In the genomic region with DNA sequence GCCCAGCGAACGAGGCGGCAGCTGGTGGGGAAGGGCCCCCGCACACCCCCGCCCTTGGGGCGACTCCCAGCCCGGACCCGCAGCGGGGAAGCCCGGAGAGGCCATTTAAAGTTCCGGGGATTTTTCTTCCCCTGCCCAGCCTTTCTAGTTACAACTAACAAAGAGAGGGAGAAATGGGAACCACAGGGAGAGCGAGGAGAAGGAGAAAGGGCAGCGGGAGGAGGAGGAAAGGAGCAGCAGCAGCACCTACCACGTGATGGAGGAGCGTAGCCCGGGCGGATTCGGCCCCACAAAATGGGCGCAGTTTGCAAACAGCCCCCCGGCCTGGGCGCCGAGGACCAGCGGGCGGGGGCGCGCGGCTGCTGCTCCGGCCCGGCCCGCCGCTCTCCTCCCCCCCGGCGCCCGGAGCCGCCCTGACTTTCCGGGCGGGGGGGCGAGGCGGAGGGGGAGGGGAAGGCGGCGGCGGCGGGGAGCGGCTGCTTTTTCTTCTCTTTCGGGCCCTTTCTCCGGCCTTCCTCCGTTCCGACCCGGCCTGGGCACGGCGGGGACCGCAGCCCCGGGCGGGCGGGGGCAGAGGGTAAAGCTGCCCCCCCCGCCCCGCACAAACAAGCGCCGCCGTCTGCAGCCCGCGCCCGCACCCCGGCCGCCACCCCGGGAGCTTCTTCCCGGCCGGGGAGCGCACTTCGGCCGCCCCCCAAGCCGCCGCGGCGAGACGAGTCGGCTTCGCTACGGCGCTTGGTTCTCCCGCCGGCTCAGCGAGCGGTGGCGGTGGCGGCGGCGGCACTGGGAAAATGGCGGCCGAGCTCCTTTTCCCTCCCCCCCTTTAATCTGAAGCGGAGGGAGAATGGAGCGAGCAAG, we compare ENCODE assay signal across 8 mouse cellular contexts. TPM values are rescaled to one million over a fixed set of nuclear protein-coding genes. Genes with fewer than 3 reads are reported as not detected.
DNase-seq lines count a peak whose midpoint lies in the region; ATAC-seq and TF ChIP-seq lines count a peak whose summit lies in the region.

No protein-coding gene starts in this region.

- intact Hi-C loops in heart, postnatal 36 days (cut with DNase I), result loop anchor here (2.0 to 5.0 kb wide), 3 partner anchors 39 to 124 kb away; no protein-coding TSS in a partner anchor

- H3K27ac ChIP-seq in ES-Bruce4 (ENCODE audit: insufficient read depth, low read length), result peak overlapping the region; percentile 94
- peak overlapping the region; percentile 100 for H3K27ac ChIP-seq in forebrain, embryonic 16.5 days (ENCODE audit: low read length)
- peak overlapping the region; percentile 100 for H3K27ac ChIP-seq in layer of hippocampus, adult 2 months

- no peak for TF ChIP-seq CTCF in ES-Bruce4 (IDR thresholded peaks at IDR 0.05; ENCODE audit: low read depth, low read length)
- TF ChIP-seq CTCF in layer of hippocampus, adult 2 months (conservative IDR thresholded peaks at IDR 0.05), result no peak
- no peak for TF ChIP-seq CTCF in lung, adult 2 months (IDR thresholded peaks at IDR 0.05; ENCODE audit: insufficient read depth, low read length)

- no peaks in the 10 kb centered on the region for H3K36me3 ChIP-seq in ES-Bruce4 (ENCODE audit: control insufficient read depth, insufficient read depth, low read length, poor library complexity, severe bottlenecking)
- H3K36me3 ChIP-seq in forebrain, embryonic 16.5 days (ENCODE audit: control insufficient read depth, insufficient read depth), result no peaks in the 10 kb centered on the region

- DNase-seq in cerebellum, adult 18-20 months, result peak; percentile 71 to 79
- peak; percentile 74 to 86 for DNase-seq in heart, postnatal 36 days
- peak; percentile 74 to 84 for DNase-seq in layer of hippocampus, adult 2 months (ENCODE audit: low spot score in 2 of 2)
- peak; percentile 82 for DNase-seq in lung, adult 2 months
- peak; percentile 82 for DNase-seq in testis, postnatal 14 days (ENCODE audit: low spot score)

- no peak for TF ChIP-seq POLR2A in ES-Bruce4 (IDR thresholded peaks at IDR 0.05; ENCODE audit: insufficient read depth, low read length)
- TF ChIP-seq POLR2A in lung, adult 2 months (IDR thresholded peaks at IDR 0.05; ENCODE audit: borderline replicate concordance, extremely low read depth, low read depth, low read length), result peak; percentile 60; the same call in 1 of the 2 replicates

- H3K9me3 ChIP-seq in ES-Bruce4 (replicated peaks; ENCODE audit: control insufficient read depth, insufficient read depth, low read length, poor library complexity, severe bottlenecking), result no peaks in the 10 kb centered on the region
- no peaks in the 10 kb centered on the region for H3K9me3 ChIP-seq in forebrain, embryonic 16.5 days (ENCODE audit: control insufficient read depth, low read length)

- no peaks in the 10 kb centered on the region for H3K4me1 ChIP-seq in ES-Bruce4 (ENCODE audit: control insufficient read depth, insufficient read depth, low read length)
- peaks cover 21% of the 10 kb centered on the region for H3K4me1 ChIP-seq in forebrain, embryonic 16.5 days (replicated peaks; ENCODE audit: control insufficient read depth, insufficient read depth, low read length)
- H3K4me1 ChIP-seq in lung, adult 2 months (ENCODE audit: control insufficient read depth, insufficient read depth, low read length), result peaks cover 11% of the 10 kb centered on the region

- under 1% methylated on average over 57 of the region's 92 CpGs for WGBS in forebrain, embryonic 16.5 days
- WGBS in lung, adult 2 months, result 1% methylated on average over 69 of the region's 92 CpGs

- peak overlapping the region; percentile 87 for H3K9ac ChIP-seq in ES-Bruce4 (ENCODE audit: low read depth, poor library complexity, severe bottlenecking)
- peak overlapping the region; percentile 99 for H3K9ac ChIP-seq in forebrain, embryonic 16.5 days (replicated peaks; ENCODE audit: low read depth, low read length)

- H3K4me3 ChIP-seq in ES-Bruce4 (ENCODE audit: low read depth, low read length), result peak overlapping the region; percentile 81
- peak overlapping the region; percentile 80 for H3K4me3 ChIP-seq in forebrain, embryonic 16.5 days (replicated peaks; ENCODE audit: low read length)
- H3K4me3 ChIP-seq in layer of hippocampus, adult 2 months, result peak overlapping the region; percentile 76
- peak overlapping the region; percentile 91 for H3K4me3 ChIP-seq in lung, adult 2 months (replicated peaks; ENCODE audit: extremely low read depth, low read depth, low read length)

- no peak for TF ChIP-seq EP300 in ES-Bruce4 (IDR thresholded peaks at IDR 0.05; ENCODE audit: insufficient read depth, low read depth, low read length)

- peak; percentile 49 for ATAC-seq in forebrain, embryonic 16.5 days
- ATAC-seq in neutrophil, adult 5-6 weeks (ENCODE audit: extremely low read depth, insufficient number of reproducible peaks, low FRiP score, poor library complexity, severe bottlenecking), result peak; percentile 86

- no peaks in the 10 kb centered on the region for H3K27me3 ChIP-seq in ES-Bruce4 (ENCODE audit: control insufficient read depth, insufficient read depth, low read length, poor library complexity, severe bottlenecking)
- no peaks in the 10 kb centered on the region for H3K27me3 ChIP-seq in forebrain, embryonic 16.5 days (replicated peaks; ENCODE audit: control insufficient read depth, insufficient read depth, low read length)

- H3K4me2 ChIP-seq in forebrain, embryonic 16.5 days (ENCODE audit: low read length), result peak overlapping the region; percentile 70

RNA-seq across cellular contexts. Expression of a gene that starts 27.0 kb away (rescaled TPM):
- 81.7 and 83.9 TPM in 2 replicates for polyA plus RNA-seq in ES-Bruce4 (2011; ENCODE audit: insufficient read depth, insufficient read length, low read depth, missing spikeins)
- 32.5 and 32.7 TPM in 2 replicates for polyA plus RNA-seq in forebrain, embryonic 16.5 days (2015; fragmentation: Nextera tagmentation; extraction: Ambion mirVana)
- 10 to 100 TPM; 27.6 to 31.7 TPM for total RNA-seq in heart, postnatal 36 days (2021)
- total RNA-seq in layer of hippocampus, adult 2 months (2021), result 10 to 100 TPM; 69.9 to 70.5 TPM
- 86.2 and 93.7 TPM in 2 replicates for polyA plus RNA-seq in lung, adult 2 months (2012; rRNA removed)
- 66.1 and 71.3 TPM in 2 replicates for total RNA-seq in neutrophil, adult 5-6 weeks (2017)

Comparison
In these comparisons a context has a peak if more than half of its experiments do, and no peak if none do; other contexts are left out.
1. Peak in every context shown above with its lines: DNase-seq, ATAC-seq, H3K4me3 ChIP-seq and H3K27ac ChIP-seq.